Mouse (Mus musculus) hematopoietic stem cell, adult 5-6 weeks (primary cell): ENCODE results near the gene Dennd1b. TPM values are rescaled to one million over a fixed set of nuclear protein-coding genes. Genes with fewer than 3 reads are reported as not detected.

Experiments used
- ATAC-seq, 2 experiments: fragments of 125-278 bp in 1 of 2; replicated peaks in 1 of 2; 2 replicates each; pipeline ENCODE4 v1.8.0; 2016 to 2017; ENCODE audit warnings: inconsistent platforms in 2 of 2, mild to moderate bottlenecking in 2 of 2, moderate number of reproducible peaks in 2 of 2, low read depth in 1 of 2, moderate TSS enrichment in 1 of 2; ENCODE audit not compliant: low FRiP score in 2 of 2, poor library complexity in 2 of 2, severe bottlenecking in 2 of 2, insufficient read depth in 1 of 2, low TSS enrichment in 1 of 2
- total RNA-seq: library from RNA; stranded (forward); fragments of 172-1452, 232-1000 nt; gene quantifications from 2 replicates; pipeline ENCODE4 v1.2.3, GENCODE M21; 2017

The Dennd1b gene
- total RNA-seq, 1 experiment from 2014 or later, result 50.7 TPM

DNA sequence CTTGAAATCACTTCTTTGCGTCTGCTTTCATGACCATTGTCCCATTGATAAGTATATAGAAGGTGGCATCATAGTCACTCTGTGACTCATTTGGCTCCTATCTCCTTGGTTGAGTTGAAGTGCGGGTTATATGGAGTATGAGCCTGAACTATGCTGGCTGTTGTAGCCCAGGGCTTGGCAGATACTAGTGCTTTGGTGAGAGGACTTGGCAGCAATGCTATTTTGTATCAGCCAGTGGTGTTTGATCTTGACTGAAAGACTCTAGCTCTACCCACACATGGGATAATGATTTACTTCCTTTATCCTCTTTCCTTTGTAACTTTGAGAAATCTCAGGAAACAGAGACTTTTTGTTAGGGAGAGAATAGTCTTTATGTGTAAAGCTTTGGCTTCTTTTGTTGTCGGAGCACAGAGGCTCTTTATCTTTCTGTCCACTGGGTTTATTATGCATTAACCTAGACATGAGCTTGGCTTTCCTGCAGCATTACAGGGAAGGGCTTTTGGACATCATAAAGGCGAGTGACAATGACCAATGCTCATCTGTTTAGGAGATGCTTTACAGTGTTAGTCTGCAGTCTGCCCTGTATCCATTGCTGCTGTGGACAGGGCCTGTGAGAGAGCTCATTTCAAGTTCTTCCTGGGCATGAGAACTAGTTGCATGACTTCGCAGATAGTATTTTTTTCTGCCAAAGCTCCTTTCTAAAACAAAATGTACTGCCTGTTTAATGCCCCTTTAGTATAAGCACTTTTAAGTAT is 29.3 kb downstream of the Dennd1b start:
- ATAC-seq, result no peak

DNA sequence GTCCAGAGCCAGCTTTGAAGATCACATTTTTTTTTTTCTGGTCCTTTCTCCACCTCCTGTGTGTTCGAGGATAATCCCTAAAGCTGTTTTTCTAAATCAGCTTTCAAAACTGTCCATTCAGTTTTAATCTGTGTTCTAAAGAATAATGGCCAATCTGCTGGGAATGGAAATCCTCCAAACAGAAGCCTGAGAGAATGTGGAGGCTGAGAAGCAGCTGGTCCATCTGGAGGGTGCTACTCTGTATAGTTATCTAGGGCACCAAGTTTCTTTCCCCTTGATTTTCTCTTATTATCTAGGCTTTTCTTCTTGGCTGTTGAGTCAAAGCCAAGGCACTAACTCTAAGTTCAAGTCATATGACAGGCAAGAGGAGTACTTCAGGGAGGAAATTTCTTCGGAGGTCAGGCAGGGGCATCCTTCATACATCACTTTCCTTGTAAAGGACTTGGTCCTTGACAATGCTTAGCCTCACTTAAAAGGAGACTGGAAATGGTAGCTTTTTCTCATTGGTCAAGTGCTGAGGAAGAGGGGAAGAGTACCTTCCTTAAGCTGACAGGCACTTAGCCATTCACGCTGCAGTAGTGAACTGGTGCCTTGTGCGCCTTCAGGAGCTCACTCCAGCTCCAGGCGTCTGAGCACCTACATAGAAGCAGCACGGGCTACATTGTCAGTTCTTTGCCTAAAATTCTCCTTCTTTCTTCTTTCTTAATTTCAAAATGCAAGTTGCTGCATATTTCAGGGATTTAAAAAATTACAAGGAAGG is 32.6 kb downstream of the Dennd1b start:
- ATAC-seq, result no peak

DNA sequence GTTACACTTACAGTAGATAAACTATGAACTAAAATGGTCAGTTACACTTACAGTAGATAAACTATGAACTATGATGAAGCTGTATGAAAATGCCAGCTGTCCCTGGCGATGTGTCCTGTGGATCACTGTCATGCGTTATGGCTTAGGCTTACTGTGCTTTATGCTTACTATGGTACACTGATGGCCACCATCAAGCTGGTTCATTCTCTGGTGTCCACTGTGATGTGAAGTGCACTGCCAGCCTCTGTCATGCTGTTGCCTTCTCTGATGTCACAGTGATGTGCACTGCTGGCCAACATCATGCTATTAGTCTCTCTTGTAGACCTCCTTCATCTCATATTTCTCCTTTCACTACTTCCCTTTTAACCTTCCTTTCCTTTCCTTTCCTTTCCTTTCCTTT is 33.4 kb downstream of the Dennd1b start:
- no peak for ATAC-seq

- no peak for ATAC-seq
These were observed 37.6 kb downstream of the Dennd1b start for GRCm38 (mm10) chr1:139000675-139001379.

DNA sequence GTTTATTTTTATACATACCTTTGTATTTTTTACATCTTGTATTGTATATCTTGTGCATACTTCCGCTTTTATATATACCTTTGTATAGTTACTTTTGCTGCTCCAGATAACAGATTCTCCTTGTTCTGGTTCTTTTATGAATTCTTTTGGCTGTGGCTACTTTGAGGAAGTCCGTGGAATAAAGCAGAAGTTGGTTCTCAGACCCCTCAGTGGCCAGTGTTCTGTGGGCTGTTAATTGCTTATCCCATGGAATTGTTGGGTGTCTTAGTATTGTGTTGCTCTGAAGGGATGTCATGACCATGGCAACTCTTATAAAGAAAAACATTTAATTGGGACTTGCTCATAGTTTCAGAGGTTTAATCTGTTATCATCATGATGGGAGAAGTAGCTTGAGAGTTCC is 40.3 kb downstream of the Dennd1b start:
- ATAC-seq, result no peak

- no peak for ATAC-seq
These were observed 42.8 kb downstream of the Dennd1b start for GRCm38 (mm10) chr1:139006000-139006399.

DNA sequence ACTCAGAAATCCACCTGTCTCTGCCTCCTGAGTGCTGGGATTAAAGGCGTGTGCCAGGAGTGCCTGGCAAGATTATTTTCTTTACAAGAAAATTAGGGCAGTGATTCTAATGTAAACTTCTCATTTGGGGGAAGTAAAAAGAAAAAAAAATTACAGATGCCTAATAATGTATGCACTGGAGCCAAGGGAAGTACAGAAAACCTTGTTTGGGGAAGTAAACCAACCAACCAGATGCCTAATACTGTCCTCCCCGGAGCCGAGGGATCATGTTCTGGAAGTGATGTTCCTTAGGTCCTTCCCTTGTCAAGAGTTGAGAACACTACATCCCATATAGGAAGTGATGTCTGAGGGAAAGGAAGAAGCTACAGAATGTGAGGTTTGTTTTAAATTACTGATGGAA is 44.2 kb downstream of the Dennd1b start:
- no peak for ATAC-seq

DNA sequence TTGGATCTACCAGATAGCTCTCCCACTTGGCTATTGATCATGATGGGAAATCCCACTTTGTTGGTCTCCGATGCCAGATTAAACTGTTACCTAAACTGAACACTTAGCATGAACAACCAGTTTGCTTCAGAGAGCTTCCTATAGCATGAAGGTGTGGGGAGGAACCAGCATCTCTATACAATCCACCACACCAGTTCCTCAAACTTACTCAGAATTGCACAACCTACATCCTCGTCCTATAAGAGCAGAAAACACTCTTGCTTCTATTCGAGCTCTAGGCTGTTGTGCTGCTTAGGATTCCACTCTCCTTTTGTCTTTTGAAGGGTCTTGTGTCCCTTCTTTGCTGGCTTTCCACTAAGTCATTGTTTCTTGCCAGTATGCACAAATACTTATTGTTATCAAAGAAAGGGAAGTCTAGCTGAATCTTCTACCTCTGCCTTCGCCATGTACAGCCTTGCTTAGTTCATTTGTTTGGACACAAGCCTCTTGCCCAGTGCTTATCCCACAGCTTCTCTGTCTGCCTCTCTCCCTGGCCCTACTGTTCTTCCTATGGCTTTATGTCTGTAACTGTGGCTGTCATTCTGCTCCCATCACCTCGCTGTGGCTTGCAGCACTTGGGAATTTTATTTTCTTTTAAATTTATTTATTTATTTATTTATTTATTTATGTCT is 52.0 kb downstream of the Dennd1b start:
- ATAC-seq, result peak; percentile 17 to 64; a peak in 1 of 4 replicates

GRCm38 (mm10) chr1:139021298-139021697 is 58.1 kb downstream of the Dennd1b start:
- no peak for ATAC-seq

DNA sequence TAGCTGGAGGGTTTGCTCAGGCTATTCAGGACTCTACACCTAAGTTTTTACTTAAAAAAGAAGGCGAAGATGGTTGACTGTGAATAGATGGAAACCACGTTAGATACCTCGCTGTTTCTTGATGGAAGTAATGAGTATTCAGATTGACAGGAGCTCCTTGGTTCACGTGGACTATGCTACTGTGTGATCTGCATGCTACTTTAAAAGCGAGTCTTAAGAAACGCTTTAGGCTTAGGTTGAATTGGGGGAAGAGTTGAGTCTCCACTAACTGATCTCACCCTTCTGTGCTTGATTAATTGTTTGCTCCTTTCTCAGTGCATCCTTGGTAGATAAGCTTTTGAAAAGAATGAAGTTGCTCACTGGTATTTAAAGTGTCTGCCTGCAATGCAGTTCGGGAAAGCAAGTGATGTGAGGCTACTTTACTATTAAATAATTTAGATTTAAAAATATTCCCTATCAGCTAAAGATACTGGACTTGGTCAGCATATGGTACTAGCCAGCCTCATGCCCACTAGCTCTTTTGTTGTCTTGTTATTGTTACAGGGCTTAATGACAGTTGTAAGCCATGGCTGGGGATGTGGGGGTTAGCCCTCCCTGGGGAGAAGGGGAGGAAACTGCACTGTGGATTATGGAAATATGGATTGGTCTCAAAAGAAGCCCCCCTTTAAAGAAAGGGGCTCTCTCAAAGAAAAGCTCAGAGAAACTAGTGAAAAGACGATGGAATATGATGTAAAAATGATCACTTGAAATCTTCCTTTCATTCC is 62.8 kb downstream of the Dennd1b start:
- no peak for ATAC-seq

GRCm38 (mm10) chr1:139029521-139029920 is 66.3 kb downstream of the Dennd1b start:
- no peak for ATAC-seq

- no peak for ATAC-seq
These were observed 69.2 kb downstream of the Dennd1b start for GRCm38 (mm10) chr1:139032411-139032810.

DNA sequence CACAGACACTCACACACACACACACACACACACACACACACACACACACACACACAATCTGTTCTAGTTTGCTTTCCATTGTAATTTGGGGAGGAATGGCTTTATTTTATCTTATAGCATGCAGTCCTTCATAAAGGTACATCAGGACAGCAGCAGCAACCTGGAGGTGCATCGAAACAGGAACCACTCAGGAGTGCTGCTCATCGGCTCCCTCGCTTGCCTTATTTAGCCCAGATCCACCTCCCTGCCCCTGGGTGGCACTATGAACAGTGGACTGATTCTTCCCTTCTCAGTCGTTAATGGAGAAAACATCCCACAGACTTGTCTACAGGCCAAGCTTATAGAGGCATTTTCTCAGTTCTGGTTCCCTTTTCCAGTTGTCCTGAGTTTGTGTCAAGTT is 71.9 kb downstream of the Dennd1b start:
- no peak for ATAC-seq

DNA sequence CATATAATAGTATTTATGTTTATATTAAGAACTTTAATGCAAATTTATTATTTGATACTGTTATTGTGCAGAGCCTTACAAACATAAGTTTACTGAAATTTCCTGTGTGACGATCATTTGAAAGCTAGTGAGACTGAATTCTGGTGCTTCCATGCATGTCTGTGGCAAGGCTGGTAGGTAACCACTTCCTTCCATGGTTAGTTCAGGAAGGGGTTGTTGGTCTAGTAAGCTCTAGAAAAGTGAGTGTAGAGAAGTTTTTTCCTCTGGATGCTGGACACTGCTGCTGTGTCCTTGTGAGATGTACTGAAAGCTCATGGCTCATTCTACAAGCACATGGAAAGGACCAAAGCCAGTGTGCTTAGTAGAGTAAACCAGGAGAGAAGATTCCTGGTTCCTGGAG is 73.1 kb downstream of the Dennd1b start:
- ATAC-seq, result peak; percentile 92 to 94

GRCm38 (mm10) chr1:139036768-139037507 is 73.7 kb downstream of the Dennd1b start:
- peak; percentile 30 to 49; a peak in 3 of 4 replicates for ATAC-seq

DNA sequence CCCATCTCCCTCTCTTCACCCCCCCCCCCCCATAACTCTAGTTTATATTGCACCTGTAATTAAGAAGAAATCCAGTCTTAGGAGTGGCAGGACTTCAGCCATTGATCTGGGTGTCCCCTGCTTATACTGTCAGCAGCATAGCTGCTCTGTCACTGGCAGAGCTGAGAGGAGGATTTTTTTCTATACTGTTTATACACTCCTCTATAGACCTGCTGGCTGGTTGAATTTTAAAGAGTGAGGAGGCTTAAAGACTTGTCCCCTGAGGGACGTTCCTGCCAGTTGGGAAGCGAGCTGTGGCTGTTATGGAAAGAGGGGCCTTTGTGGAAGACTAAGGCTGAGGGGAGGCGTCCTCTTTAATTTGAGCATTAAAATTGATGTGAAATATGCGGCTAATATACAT is 74.8 kb downstream of the Dennd1b start:
- ATAC-seq, result no peak
